Mouse (Mus musculus) embryonic fibroblast, embryonic 13.5 days (primary cell): ENCODE data around the gene Specc1.

Experiments
- CTCF ChIP-seq: IDR thresholded peaks from 2 replicates; pipeline ENCODE4 v1.5.1; 2011; ENCODE audit warnings: mild to moderate bottlenecking, control low read depth, low read length, moderate library complexity, borderline replicate concordance; ENCODE audit not compliant: insufficient read depth
- POLR2A ChIP-seq: IDR thresholded peaks from 2 replicates; pipeline ENCODE4 v1.6.1; 2011; ENCODE audit warnings: low read depth, mild to moderate bottlenecking, control low read depth, low read length, moderate library complexity

- TF ChIP-seq CTCF (no peak), POLR2A (no peak)
These were observed 235.5 kb downstream of the Specc1 start for GRCm38 (mm10) chr11:62192050-62192449.
